Mouse (Mus musculus): Measurements from ENCODE around the gene Aars2.

Gene Aars2

GRCm38 (mm10) chr17:45506700-45507189, at the start of gene Aars2:
Gene Aars2 (plus strand): TSS chr17:45506841.
- peak; percentile 92 for DNase-seq (ENCODE audit: low read depth, low spot score)

GRCm38 (mm10) chr17:45457487-45457886, 49.2 kb upstream of the Aars2 start:
- peak; percentile 7 for DNase-seq (ENCODE audit: low read depth, low spot score)

- no peak for DNase-seq (ENCODE audit: low read depth, low spot score)
These were observed 48.1 kb upstream of the Aars2 start for GRCm38 (mm10) chr17:45458516-45458915.

- DNase-seq (ENCODE audit: low read depth, low spot score) = no peak
These were observed 47.6 kb upstream of the Aars2 start for GRCm38 (mm10) chr17:45459062-45459461.

GRCm38 (mm10) chr17:45462506-45462905, 44.1 kb upstream of the Aars2 start:
- no peak for DNase-seq (ENCODE audit: low read depth, low spot score)

GRCm38 (mm10) chr17:45464255-45464654, 42.4 kb upstream of the Aars2 start:
- DNase-seq (ENCODE audit: low read depth, low spot score) = no peak

- DNase-seq (ENCODE audit: low read depth, low spot score) = no peak
These were observed 39.9 kb upstream of the Aars2 start for GRCm38 (mm10) chr17:45466701-45467100.

- DNase-seq (ENCODE audit: low read depth, low spot score) = no peak
These were observed 38.3 kb upstream of the Aars2 start for GRCm38 (mm10) chr17:45468302-45468701.

- no peak for DNase-seq (ENCODE audit: low read depth, low spot score)
These were observed 35.9 kb upstream of the Aars2 start for GRCm38 (mm10) chr17:45470726-45471125.

- DNase-seq (ENCODE audit: low read depth, low spot score) = no peak
These were observed 33.0 kb upstream of the Aars2 start for GRCm38 (mm10) chr17:45473667-45474066.

- no peak for DNase-seq (ENCODE audit: low read depth, low spot score)
These were observed 32.5 kb upstream of the Aars2 start for GRCm38 (mm10) chr17:45474146-45474545.

GRCm38 (mm10) chr17:45474669-45475465, 31.8 kb upstream of the Aars2 start, which contains the start of gene Spats1:
Gene Spats1 (minus strand): TSS chr17:45475415.
- DNase-seq (ENCODE audit: low read depth, low spot score) = peak; percentile 54

- DNase-seq (ENCODE audit: low read depth, low spot score) = peak; percentile 75
These were observed 28.3 kb upstream of the Aars2 start for GRCm38 (mm10) chr17:45478234-45478825.

- no peak for DNase-seq (ENCODE audit: low read depth, low spot score)
These were observed 26.2 kb upstream of the Aars2 start for GRCm38 (mm10) chr17:45480429-45480828.

GRCm38 (mm10) chr17:45485581-45485980, 21.1 kb upstream of the Aars2 start:
- no peak for DNase-seq (ENCODE audit: low read depth, low spot score)

- DNase-seq (ENCODE audit: low read depth, low spot score) = no peak
These were observed 19.4 kb upstream of the Aars2 start for GRCm38 (mm10) chr17:45487216-45487615.

- DNase-seq (ENCODE audit: low read depth, low spot score) = no peak
These were observed 18.1 kb upstream of the Aars2 start for GRCm38 (mm10) chr17:45488321-45489254.

GRCm38 (mm10) chr17:45489736-45490135, 16.9 kb upstream of the Aars2 start:
- DNase-seq (ENCODE audit: low read depth, low spot score) = no peak

GRCm38 (mm10) chr17:45490532-45491154, 16.0 kb upstream of the Aars2 start:
- DNase-seq (ENCODE audit: low read depth, low spot score) = no peak

- DNase-seq (ENCODE audit: low read depth, low spot score) = no peak
These were observed 11.2 kb upstream of the Aars2 start for GRCm38 (mm10) chr17:45495398-45495797.

GRCm38 (mm10) chr17:45498397-45498796, 8.2 kb upstream of the Aars2 start:
- no peak for DNase-seq (ENCODE audit: low read depth, low spot score)
